Mouse (Mus musculus) cerebellum, adult 2 months (tissue): Measurements from ENCODE around the gene Nlrp3.

Source experiments
- CTCF ChIP-seq: fragments of 200-500 bp; IDR thresholded peaks from 2 replicates; pipeline ENCODE4 v1.5.1; 2011; ENCODE audit warnings: low read depth, mild to moderate bottlenecking, control low read depth, low read length, moderate library complexity, borderline replicate concordance; ENCODE audit not compliant: insufficient read depth
- POLR2A ChIP-seq: fragments of 200-500 bp; IDR thresholded peaks from 2 replicates; pipeline ENCODE4 v1.6.1; 2011; ENCODE audit warnings: low read length, control low read depth, borderline replicate concordance; ENCODE audit not compliant: insufficient read depth

GRCm38 (mm10) chr11:59506713-59507074, 34.7 kb upstream of the Nlrp3 start:
- TF ChIP-seq POLR2A (no peak), CTCF (0 out of 2 replicates have a peak, but pooled peaks have one; percentile 3)
